Mouse (Mus musculus) lung, adult 18-20 months (tissue): ENCODE measurements around the gene Krt8.
"Not testable (repeated sequence)": the region's sequence is repeated elsewhere in the genome, so short reads cannot be mapped to it uniquely, and the experiment has no call there.

Source experiments
- DNase-seq, 2 experiments: peaks; one replicate each; pipeline ENCODE4 v3.0.0; 2022; ENCODE audit warnings: mixed read lengths in 2 of 2

Gene Krt8

GRCm38 (mm10) chr15:102007097-102008069 is 3.1 kb upstream of the Krt8 start:
- DNase-seq = peak in 1 of 2 experiments; percentile 65

GRCm38 (mm10) chr15:102006317-102006716 is 2.0 kb upstream of the Krt8 start:
- DNase-seq = peak; percentile 76 to 86

GRCm38 (mm10) chr15:102005290-102005689 is 1.0 kb upstream of the Krt8 start:
- DNase-seq = peak in 1 of 2 experiments; percentile 32

- DNase-seq = peak; percentile 59 to 70
These were observed 766 bp downstream of the Krt8 start for GRCm38 (mm10) chr15:102003516-102003915.

GRCm38 (mm10) chr15:102002646-102003488 is 1.4 kb downstream of the Krt8 start:
- peak; percentile 74 to 78 for DNase-seq

- no peak for DNase-seq
These were observed 4.5 kb downstream of the Krt8 start for GRCm38 (mm10) chr15:101999676-102000335.

GRCm38 (mm10) chr15:101999156-101999555 is 5.1 kb downstream of the Krt8 start:
- no peak for DNase-seq

GRCm38 (mm10) chr15:101996450-101997078 is 7.7 kb downstream of the Krt8 start:
- not testable (repeated sequence) for DNase-seq

GRCm38 (mm10) chr15:101995484-101996236 is 8.6 kb downstream of the Krt8 start:
- DNase-seq = no peak

- no peak for DNase-seq
These were observed 9.9 kb downstream of the Krt8 start for GRCm38 (mm10) chr15:101994365-101994764.

- DNase-seq = no peak
These were observed 13.3 kb downstream of the Krt8 start for GRCm38 (mm10) chr15:101990946-101991345.

GRCm38 (mm10) chr15:101988714-101989113 is 15.6 kb downstream of the Krt8 start:
- no peak for DNase-seq

- DNase-seq = peak; percentile 80 to 83
These were observed 16.2 kb downstream of the Krt8 start for GRCm38 (mm10) chr15:101988119-101988518.

GRCm38 (mm10) chr15:101984746-101985145 is 19.5 kb downstream of the Krt8 start:
- no peak for DNase-seq

- DNase-seq = peak; percentile 92 to 95
These were observed 20.2 kb downstream of the Krt8 start for GRCm38 (mm10) chr15:101983949-101984601.

- DNase-seq = no peak
These were observed 20.9 kb downstream of the Krt8 start for GRCm38 (mm10) chr15:101983315-101983948.

GRCm38 (mm10) chr15:101980849-101981248 is 23.4 kb downstream of the Krt8 start:
- DNase-seq = peak; percentile 87 to 92

- DNase-seq = peak; percentile 94 to 96
These were observed 27.1 kb downstream of the Krt8 start for GRCm38 (mm10) chr15:101977043-101977726.

- no peak for DNase-seq
These were observed 27.6 kb downstream of the Krt8 start for GRCm38 (mm10) chr15:101976641-101977040.

GRCm38 (mm10) chr15:101976023-101976422 is 28.3 kb downstream of the Krt8 start:
- DNase-seq = peak; percentile 81 to 83
